Mouse (Mus musculus) E14TG2a.4 (cell line): ENCODE measurements around the gene Raly.

ENCODE experiments used
- CTCF ChIP-seq: conservative IDR thresholded peaks from 2 replicates; pipeline ENCODE4 v1.5.1; 2014; ENCODE audit warnings: low read length
- NANOG ChIP-seq: IDR thresholded peaks from 2 replicates; pipeline ENCODE4 v1.6.1; 2014; ENCODE audit warnings: borderline replicate concordance, low read length, mixed read lengths

DNA sequence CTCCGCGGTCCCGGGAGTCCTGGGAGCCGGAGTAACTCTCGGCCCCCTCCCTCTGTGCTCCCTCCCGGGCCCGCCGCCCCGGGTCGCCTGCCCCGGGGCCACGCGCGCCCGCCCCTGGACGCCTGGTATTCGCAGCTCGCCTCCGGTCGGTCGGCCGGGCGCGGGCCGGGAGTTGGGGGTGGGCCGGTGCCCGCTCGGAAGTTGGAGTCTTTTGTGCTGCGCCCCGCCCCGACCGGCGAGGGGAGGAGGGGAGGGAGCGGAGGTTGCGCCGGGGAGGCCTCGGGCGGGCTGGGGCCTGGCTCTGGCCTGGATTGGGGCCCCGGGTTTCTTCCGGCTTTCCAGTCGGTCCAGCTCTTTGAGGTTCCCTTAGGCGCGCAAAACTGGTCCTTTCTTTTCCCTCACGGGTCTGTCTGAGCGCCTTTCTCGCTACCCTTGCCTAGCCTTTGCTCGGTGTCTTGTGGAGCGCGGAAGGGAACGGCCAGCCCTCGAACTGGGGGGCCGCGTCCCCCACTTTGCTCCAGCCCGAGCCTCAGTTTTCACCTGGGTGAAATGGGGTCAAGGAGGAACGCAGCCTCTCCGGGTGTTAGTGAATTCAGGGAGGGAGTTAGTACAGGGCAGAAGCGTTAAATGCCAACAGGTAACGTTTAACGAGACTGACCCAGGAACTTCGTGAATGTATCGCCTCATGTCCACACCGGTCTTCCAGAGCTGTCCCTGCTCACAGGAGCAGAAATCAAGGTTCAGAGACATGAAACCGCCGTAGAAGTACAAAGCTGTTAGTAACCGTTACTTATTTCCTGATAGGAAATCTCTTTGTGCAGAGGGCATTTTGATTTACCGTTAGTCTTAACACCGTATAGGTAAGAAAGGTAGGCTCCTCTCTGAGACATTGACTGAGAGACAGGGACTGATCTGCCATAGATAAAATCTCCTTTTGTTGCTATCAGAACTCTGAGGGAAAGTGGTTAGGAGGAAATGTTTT lies 1.1 kb downstream of the Raly start:
- TF ChIP-seq CTCF, result no peak
- no peak for TF ChIP-seq NANOG
